Mouse (Mus musculus) lung, embryonic 14.5 days (tissue): ENCODE measurements at regions not wholly inside any gene's neighbourhood (a gene's known extent, or its start where the extent isn't known, plus 50 kb on each side); places are given as distances from the start of the nearest gene placed in this dataset.
A peak's percentile ranks its signal among the peaks of the same experiment; 100 is the strongest.
"Not testable (repeated sequence)": the region's sequence is repeated elsewhere in the genome, so short reads cannot be mapped to it uniquely, and the experiment has no call there.

ENCODE experiments used
- ATAC-seq: fragments of 200-750 bp; cut with Nextera tagmentation; 2 replicates; pipeline ENCODE4 v1.8.0; 2017; ENCODE audit warnings: mild to moderate bottlenecking, moderate TSS enrichment, moderate library complexity; ENCODE audit not compliant: insufficient read depth
- DNase-seq: peaks from one replicate; pipeline ENCODE4 v3.0.0-alpha.2; 2015
- H3K27ac ChIP-seq: fragments of 300-500 bp; sonication (generic); 2 replicates; pipeline ENCODE4 v1.5.1; 2014; ENCODE audit warnings: low read depth, mild to moderate bottlenecking, moderate library complexity
- H3K27me3 ChIP-seq: fragments of 300-500 bp; sonication (generic); 2 replicates; pipeline ENCODE4 v1.6.1; 2014; ENCODE audit warnings: low read length, control low read depth; ENCODE audit not compliant: insufficient read depth
- H3K36me3 ChIP-seq: fragments of 300-500 bp; sonication (generic); 2 replicates; pipeline ENCODE4 v1.6.1; 2014; ENCODE audit warnings: control low read depth; ENCODE audit not compliant: insufficient read depth
- H3K4me1 ChIP-seq: fragments of 300-500 bp; sonication (generic); 2 replicates; pipeline ENCODE4 v1.6.1; 2014; ENCODE audit warnings: antibody characterized with exemption, control low read depth; ENCODE audit not compliant: insufficient read depth
- H3K4me2 ChIP-seq: fragments of 300-500 bp; sonication (generic); 2 replicates; pipeline ENCODE4 v1.6.1; 2014; ENCODE audit warnings: mild to moderate bottlenecking
- H3K4me3 ChIP-seq: fragments of 300-500 bp; sonication (generic); 2 replicates; pipeline ENCODE4 v1.5.1; 2014; ENCODE audit warnings: low read depth, low read length
- H3K9ac ChIP-seq: fragments of 300-500 bp; sonication (generic); 2 replicates; pipeline ENCODE4 v1.6.1; 2014
- H3K9me3 ChIP-seq: fragments of 300-500 bp; sonication (generic); 2 replicates; pipeline ENCODE4 v1.6.1; 2016; ENCODE audit warnings: low read depth, low read length, control low read depth
- CTCF ChIP-seq: IDR thresholded peaks from 2 replicates; pipeline ENCODE4 v1.5.1; 2016; ENCODE audit warnings: antibody characterized with exemption, low read depth
- WGBS: fragments of 180-500 bp; shearing (Covaris S2); extraction: QIAGEN DNeasy Blood & Tissue Kit; methylation state at CpG from one replicate; pipeline ENCODE4 v1.1.7; 2014; 5-methylcytosine and 5-hydroxymethylcytosine counted together

DNA sequence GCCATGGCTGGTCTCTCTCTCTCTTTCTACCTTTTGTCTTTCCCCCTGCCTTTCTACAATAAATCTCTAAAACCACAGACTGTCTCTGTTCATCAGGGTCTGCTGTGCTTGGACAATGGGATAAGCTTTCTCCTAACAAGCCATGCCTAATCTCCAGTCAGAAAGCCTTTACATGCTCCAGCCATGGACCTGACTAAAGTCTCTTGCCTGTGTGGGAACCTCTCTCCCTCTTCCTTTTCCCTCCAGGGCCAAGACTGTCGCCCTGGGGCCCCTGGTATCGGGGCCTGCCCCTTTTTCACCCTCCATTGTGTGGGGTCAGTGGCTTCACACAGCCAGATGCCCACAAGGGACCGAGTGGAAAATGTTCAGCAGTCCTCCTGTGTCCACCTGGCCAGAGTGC is 1151.3 kb upstream of the Prmt6 start:
- H3K4me1 ChIP-seq = no peaks in the 10 kb centered on the region
- H3K27ac ChIP-seq = no peak overlapping the region
- H3K9ac ChIP-seq = no peak overlapping the region
- no peak for TF ChIP-seq CTCF
- no peaks in the 10 kb centered on the region for H3K9me3 ChIP-seq
- no peak for ATAC-seq
- H3K4me3 ChIP-seq = no peak overlapping the region
- H3K36me3 ChIP-seq = no peaks in the 10 kb centered on the region
- WGBS = 54% methylated on average over 3 of the region's 3 CpGs
- no peak for DNase-seq
- H3K4me2 ChIP-seq = no peak overlapping the region
- H3K27me3 ChIP-seq = no peaks in the 10 kb centered on the region

GRCm38 (mm10) chr3:111393127-111393526 is 1142.3 kb upstream of the Prmt6 start:
- no peak overlapping the region for H3K4me2 ChIP-seq
- ATAC-seq (no peak), DNase-seq (no peak)
- H3K9ac ChIP-seq = no peak overlapping the region
- H3K27me3 ChIP-seq = no peaks in the 10 kb centered on the region
- no peak overlapping the region for H3K4me3 ChIP-seq
- no peak overlapping the region for H3K27ac ChIP-seq
- H3K9me3 ChIP-seq = no peaks in the 10 kb centered on the region
- no peak for TF ChIP-seq CTCF
- H3K36me3 ChIP-seq = no peaks in the 10 kb centered on the region
- no peaks in the 10 kb centered on the region for H3K4me1 ChIP-seq

- not testable (repeated sequence) for H3K4me2 ChIP-seq, H3K27me3 ChIP-seq, H3K4me1 ChIP-seq, H3K9me3 ChIP-seq, H3K9ac ChIP-seq, H3K27ac ChIP-seq, DNase-seq, H3K4me3 ChIP-seq, H3K36me3 ChIP-seq, ATAC-seq
- 38% methylated on average over 1 of the region's 1 CpGs for WGBS
Measured at GRCm38 (mm10) chr3:111392713-111393112, 1141.9 kb upstream of the Prmt6 start.

- Histone ChIP-seq H3K9ac (no peak overlapping the region), H3K36me3 (no peaks in the 10 kb centered on the region), H3K27ac (no peak overlapping the region), H3K27me3 (no peaks in the 10 kb centered on the region), H3K4me1 (no peaks in the 10 kb centered on the region), H3K4me2 (no peak overlapping the region), H3K9me3 (no peaks in the 10 kb centered on the region), H3K4me3 (no peak overlapping the region)
- no peak for TF ChIP-seq CTCF
- ATAC-seq = no peak
- no peak for DNase-seq
- 52% methylated on average over 1 of the region's 1 CpGs for WGBS
Measured at GRCm38 (mm10) chr3:111386745-111387144, 1135.9 kb upstream of the Prmt6 start.

DNA sequence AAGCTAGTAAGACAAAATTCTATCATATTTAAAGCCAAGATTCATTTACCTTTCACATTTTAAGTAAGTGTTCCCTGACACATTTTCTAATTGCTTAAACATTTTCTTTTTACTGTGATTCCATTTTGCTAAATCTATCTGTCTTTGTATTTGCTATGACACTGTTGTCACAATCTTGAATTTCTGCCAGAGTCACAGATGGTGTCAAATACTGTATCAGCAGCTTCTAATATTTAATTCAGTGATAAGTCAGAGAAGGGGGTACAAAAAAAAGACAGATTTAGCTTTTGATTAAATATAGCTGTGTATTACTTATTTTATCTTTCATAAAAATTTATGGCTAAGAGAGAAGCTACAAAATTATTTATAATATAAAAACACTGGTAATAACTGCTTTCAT is 1135.5 kb upstream of the Prmt6 start:
- Histone ChIP-seq H3K27me3 (no peaks in the 10 kb centered on the region), H3K9me3 (no peaks in the 10 kb centered on the region), H3K4me1 (no peaks in the 10 kb centered on the region), H3K4me2 (no peak overlapping the region), H3K27ac (no peak overlapping the region), H3K9ac (no peak overlapping the region), H3K4me3 (no peak overlapping the region), H3K36me3 (no peaks in the 10 kb centered on the region)
- no peak for ATAC-seq
- no peak for TF ChIP-seq CTCF
- no peak for DNase-seq

- H3K36me3 ChIP-seq = no peaks in the 10 kb centered on the region
- WGBS = 90% methylated on average over 7 of the region's 7 CpGs
- no peak overlapping the region for H3K27ac ChIP-seq
- no peak overlapping the region for H3K9ac ChIP-seq
- H3K9me3 ChIP-seq = no peaks in the 10 kb centered on the region
- H3K4me3 ChIP-seq = no peak overlapping the region
- TF ChIP-seq CTCF = no peak
- H3K4me2 ChIP-seq = no peak overlapping the region
- ATAC-seq = no peak
- H3K27me3 ChIP-seq = no peaks in the 10 kb centered on the region
- H3K4me1 ChIP-seq = no peaks in the 10 kb centered on the region
- DNase-seq = no peak
Measured at GRCm38 (mm10) chr3:111385627-111386026, 1134.8 kb upstream of the Prmt6 start.

GRCm38 (mm10) chr3:111371259-111371658 is 1120.5 kb upstream of the Prmt6 start:
- no peaks in the 10 kb centered on the region for H3K9me3 ChIP-seq
- 69% methylated on average over 1 of the region's 1 CpGs for WGBS
- no peaks in the 10 kb centered on the region for H3K36me3 ChIP-seq
- H3K27ac ChIP-seq = no peak overlapping the region
- ATAC-seq (no peak), DNase-seq (no peak)
- no peaks in the 10 kb centered on the region for H3K4me1 ChIP-seq
- H3K4me2 ChIP-seq = no peak overlapping the region
- no peak overlapping the region for H3K4me3 ChIP-seq
- TF ChIP-seq CTCF = no peak
- no peaks in the 10 kb centered on the region for H3K27me3 ChIP-seq
- H3K9ac ChIP-seq = no peak overlapping the region

DNA sequence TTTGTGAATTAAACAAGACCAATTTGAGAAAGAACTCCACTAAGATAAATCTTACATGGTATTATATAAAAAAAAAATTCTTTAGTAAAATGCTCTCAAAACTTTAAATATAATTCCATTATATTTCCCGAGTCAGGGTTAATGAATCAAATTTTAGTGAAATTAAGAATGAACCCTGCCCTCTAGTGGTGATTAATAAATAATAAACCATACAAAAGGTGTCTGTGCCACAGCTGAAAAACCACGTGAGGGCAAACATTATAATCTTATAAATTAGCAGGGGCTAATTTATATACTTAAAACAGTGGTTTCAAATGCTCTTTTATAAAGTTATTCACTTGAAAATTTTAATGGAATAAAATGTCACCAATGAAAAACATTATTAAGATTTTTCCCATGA is 1087.4 kb upstream of the Prmt6 start:
- Histone ChIP-seq H3K4me1 (no peaks in the 10 kb centered on the region), H3K36me3 (no peaks in the 10 kb centered on the region), H3K27ac (no peak overlapping the region), H3K27me3 (no peaks in the 10 kb centered on the region), H3K4me3 (no peak overlapping the region), H3K9me3 (no peaks in the 10 kb centered on the region), H3K9ac (no peak overlapping the region), H3K4me2 (no peak overlapping the region)
- peak; percentile 49 for DNase-seq
- no peak for ATAC-seq
- 23% methylated on average over 2 of the region's 2 CpGs for WGBS
- TF ChIP-seq CTCF = 0 out of 2 replicates have a peak, but pooled peaks have one; percentile 4
